Mouse (Mus musculus) CH12.LX (cell line): Measurements from ENCODE around the gene Srrm1. TPM values are rescaled to one million over a fixed set of nuclear protein-coding genes. Genes with fewer than 3 reads are reported as not detected.

Source experiments
- DNase-seq: peaks from one replicate; pipeline ENCODE4 v3.0.0-alpha.2; 2013; ENCODE audit errors: extremely low read depth
- H3K27ac ChIP-seq: 2 replicates; pipeline ENCODE4 v1.5.1; 2012; ENCODE audit warnings: low read depth, mild to moderate bottlenecking, control low read depth, moderate library complexity; ENCODE audit not compliant: insufficient read depth
- H3K27me3 ChIP-seq: replicated peaks from 2 replicates; pipeline ENCODE3; 2012; ENCODE audit warnings: inconsistent platforms
- H3K36me3 ChIP-seq, 2 experiments: replicated peaks in 1 of 2; 2 replicates each; pipeline versions ENCODE3 to v1.6.1; 2012; ENCODE audit warnings: inconsistent platforms in 1 of 2, low read length in 1 of 2, mild to moderate bottlenecking in 1 of 2, mixed read lengths in 1 of 2, moderate library complexity in 1 of 2; ENCODE audit not compliant: control insufficient read depth in 1 of 2, insufficient read depth in 1 of 2
- H3K4me1 ChIP-seq, 2 experiments: 2 replicates each; pipeline ENCODE4 v1.6.1; 2012; ENCODE audit warnings: inconsistent platforms in 1 of 2, moderate library complexity in 1 of 2; ENCODE audit not compliant: insufficient read depth in 2 of 2, control insufficient read depth in 1 of 2
- H3K4me2 ChIP-seq: 2 replicates; pipeline ENCODE4 v1.6.1; 2012; ENCODE audit warnings: low read depth, mild to moderate bottlenecking, control low read depth; ENCODE audit not compliant: poor library complexity, insufficient read depth, severe bottlenecking
- H3K4me3 ChIP-seq, 3 experiments: fragments of 150-350 bp in 1 of 3; sonication (generic) in 1 of 3; replicated peaks in 1 of 3; 2 replicates each; pipeline versions ENCODE3 to v1.5.1; 2011 to 2012; ENCODE audit warnings: low read depth in 2 of 3, low read length in 2 of 3, mild to moderate bottlenecking in 2 of 3, moderate library complexity in 2 of 3, control low read depth in 1 of 3, improper control_type of control experiment in 1 of 3, inconsistent platforms in 1 of 3, mixed read lengths in 1 of 3; ENCODE audit not compliant: poor library complexity in 1 of 3
- H3K79me2 ChIP-seq: replicated peaks from 2 replicates; pipeline ENCODE4 v1.6.1; 2012; ENCODE audit warnings: mild to moderate bottlenecking, moderate library complexity; ENCODE audit not compliant: control insufficient read depth, poor library complexity, insufficient read depth, severe bottlenecking; ENCODE audit errors: extremely low read depth
- H3K9ac ChIP-seq: 2 replicates; pipeline ENCODE4 v1.6.1; 2012; ENCODE audit warnings: low read depth, mild to moderate bottlenecking, control low read depth, moderate library complexity; ENCODE audit not compliant: insufficient read depth
- H3K9me3 ChIP-seq: replicated peaks from 2 replicates; pipeline ENCODE3; 2012; ENCODE audit warnings: low read length, inconsistent platforms, mixed read lengths
- BHLHE40 ChIP-seq: IDR thresholded peaks from 2 replicates; pipeline ENCODE4 v1.6.1; 2011; ENCODE audit warnings: mild to moderate bottlenecking, low read depth, low read length, improper control_type of control experiment
- CHD1 ChIP-seq: IDR thresholded peaks from 2 replicates; pipeline ENCODE4 v1.6.1; 2012; ENCODE audit warnings: low read depth, low read length, improper control_type of control experiment, inconsistent platforms
- CTCF ChIP-seq, 2 experiments: IDR thresholded peaks in 1 of 2; conservative IDR thresholded peaks in 1 of 2; 2 replicates each; pipeline ENCODE4 v1.5.1; 2011 to 2012; ENCODE audit warnings: low read depth in 2 of 2, low read length in 2 of 2, improper control_type of control experiment in 1 of 2, inconsistent platforms in 1 of 2, mild to moderate bottlenecking in 1 of 2, moderate library complexity in 1 of 2
- E2F4 ChIP-seq: IDR thresholded peaks from 2 replicates; pipeline ENCODE4 v1.6.1; 2011; ENCODE audit warnings: low read depth, low read length, improper control_type of control experiment; ENCODE audit not compliant: insufficient replicate concordance
- ELF1 ChIP-seq: IDR thresholded peaks from 2 replicates; pipeline ENCODE4 v1.6.1; 2014; ENCODE audit warnings: low read depth, mild to moderate bottlenecking, inconsistent platforms, low read length, improper control_type of control experiment
- EP300 ChIP-seq: IDR thresholded peaks from 2 replicates; pipeline ENCODE4 v1.6.1; 2011; ENCODE audit warnings: low read length, improper control_type of control experiment
- ETS1 ChIP-seq: conservative IDR thresholded peaks from 2 replicates; pipeline ENCODE4 v1.6.1; 2012; ENCODE audit warnings: low read depth, mild to moderate bottlenecking, inconsistent platforms, low read length, improper control_type of control experiment, moderate library complexity
- GABPA ChIP-seq: IDR thresholded peaks from 2 replicates; pipeline ENCODE4 v1.6.1; 2012; ENCODE audit warnings: low read depth, low read length, improper control_type of control experiment, inconsistent platforms; ENCODE audit not compliant: insufficient replicate concordance
- IRF4 ChIP-seq: IDR thresholded peaks from 2 replicates; pipeline ENCODE4 v1.6.1; 2014; ENCODE audit warnings: low read depth, mild to moderate bottlenecking, inconsistent platforms, low read length, improper control_type of control experiment
- JUN ChIP-seq: IDR thresholded peaks from 2 replicates; pipeline ENCODE4 v1.6.1; 2011; ENCODE audit warnings: low read depth, mild to moderate bottlenecking, low read length, improper control_type of control experiment, moderate library complexity; ENCODE audit not compliant: insufficient read depth
- JUND ChIP-seq: conservative IDR thresholded peaks from 2 replicates; pipeline ENCODE4 v1.6.1; 2011; ENCODE audit warnings: low read depth, low read length, improper control_type of control experiment
- KAT2A ChIP-seq: IDR thresholded peaks from 2 replicates; pipeline ENCODE4 v1.6.1; 2012; ENCODE audit warnings: low read length, improper control_type of control experiment, inconsistent platforms; ENCODE audit not compliant: insufficient replicate concordance
- MAX ChIP-seq: IDR thresholded peaks from 2 replicates; pipeline ENCODE4 v1.6.1; 2011; ENCODE audit warnings: low read length, improper control_type of control experiment
- MXI1 ChIP-seq: IDR thresholded peaks from 2 replicates; pipeline ENCODE4 v1.6.1; 2011; ENCODE audit warnings: mild to moderate bottlenecking, low read depth, low read length, improper control_type of control experiment
- MYC ChIP-seq: IDR thresholded peaks from 2 replicates; pipeline ENCODE4 v1.6.1; 2011; ENCODE audit warnings: low read depth, mild to moderate bottlenecking, improper control_type of control experiment, low read length
- NRF1 ChIP-seq: IDR thresholded peaks from 2 replicates; pipeline ENCODE4 v1.6.1; 2014; ENCODE audit warnings: low read depth, mild to moderate bottlenecking, inconsistent platforms, low read length, improper control_type of control experiment, moderate library complexity
- POLR2A ChIP-seq: IDR thresholded peaks from 2 replicates; pipeline ENCODE4 v1.6.1; 2011; ENCODE audit warnings: low read depth, mild to moderate bottlenecking, improper control_type of control experiment, low read length
- POLR2AphosphoS2 ChIP-seq: IDR thresholded peaks from 2 replicates; pipeline ENCODE4 v1.6.1; 2011; ENCODE audit warnings: low read depth, low read length, improper control_type of control experiment
- RAD21 ChIP-seq: IDR thresholded peaks from 2 replicates; pipeline ENCODE4 v1.6.1; 2011; ENCODE audit warnings: low read depth, mild to moderate bottlenecking, low read length, improper control_type of control experiment, moderate library complexity
- RCOR1 ChIP-seq: conservative IDR thresholded peaks from 2 replicates; pipeline ENCODE4 v1.6.1; 2012; ENCODE audit warnings: low read depth, mild to moderate bottlenecking, inconsistent platforms, low read length, improper control_type of control experiment
- SIN3A ChIP-seq: IDR thresholded peaks from 2 replicates; pipeline ENCODE4 v1.6.1; 2012; ENCODE audit warnings: low read length, improper control_type of control experiment, inconsistent platforms
- SMC3 ChIP-seq: IDR thresholded peaks from 2 replicates; pipeline ENCODE4 v1.6.1; 2011; ENCODE audit warnings: low read depth, low read length, improper control_type of control experiment
- TBP ChIP-seq: conservative IDR thresholded peaks from 2 replicates; pipeline ENCODE4 v1.6.1; 2011; ENCODE audit warnings: low read depth, low read length, improper control_type of control experiment
- UBTF ChIP-seq: IDR thresholded peaks from 2 replicates; pipeline ENCODE4 v1.6.1; 2012; ENCODE audit warnings: low read depth, mild to moderate bottlenecking, inconsistent platforms, low read length, improper control_type of control experiment, moderate library complexity
- USF2 ChIP-seq: conservative IDR thresholded peaks from 2 replicates; pipeline ENCODE4 v1.6.1; 2011; ENCODE audit warnings: low read depth, low read length, improper control_type of control experiment
- ZC3H11A ChIP-seq: IDR thresholded peaks from 2 replicates; pipeline ENCODE4 v1.6.1; 2012; ENCODE audit warnings: low read depth, mild to moderate bottlenecking, inconsistent platforms, low read length, improper control_type of control experiment
- ZKSCAN1 ChIP-seq: IDR thresholded peaks from 2 replicates; pipeline ENCODE4 v1.6.1; 2012; ENCODE audit warnings: low read depth, inconsistent platforms, low read length, improper control_type of control experiment, borderline replicate concordance
- ZMIZ1 ChIP-seq: IDR thresholded peaks from 2 replicates; pipeline ENCODE4 v1.6.1; 2012; ENCODE audit warnings: low read depth, mild to moderate bottlenecking, inconsistent platforms, low read length, improper control_type of control experiment
- ZNF384 ChIP-seq: IDR thresholded peaks from 2 replicates; pipeline ENCODE4 v1.6.1; 2012; ENCODE audit warnings: low read depth, low read length, improper control_type of control experiment, inconsistent platforms
- dilution Hi-C: fragments of 300-500 bp; cut with MboI; formaldehyde crosslinking; loops from 2 replicates; pipeline ENCODE4 v1.14.3; 2020; ENCODE audit warnings: low sequenced_read_pairs; ENCODE audit not compliant: extremely low pct_unique_long_range_greater_than_20kb, extremely low pct_ligation_motif_present
- in situ Hi-C: fragments of 300-500 bp; cut with MboI; formaldehyde crosslinking; loops from 3 replicates; pipeline ENCODE4 v1.14.3; 2019; ENCODE audit warnings: low sequenced_read_pairs, low pct_ligation_motif_present, low pct_unique_long_range_greater_than_20kb, mixed read lengths
- polyA plus RNA-seq: library from polyadenylated mRNA; unstranded; fragments of >175 nt; gene quantifications from 2 replicates; pipeline ENCODE4 v1.2.1, GENCODE M21; 2012; ENCODE audit warnings: low read depth; ENCODE audit not compliant: insufficient read length
- total RNA-seq, 2 experiments: library from RNA; depleted of rRNA; stranded (reverse); fragments of 300-350 nt in 1 of 2; fragments of >200 nt in 1 of 2; gene quantifications; 2 replicates each; pipeline ENCODE4 v1.2.3; 2012 to 2014

The Srrm1 gene
- total and polyA plus RNA-seq, 3 experiments = 14.2 to 180 (median 23.6) TPM

GRCm38 (mm10) chr4:135297931-135298546 lies 55.1 kb downstream of the Srrm1 start:
- DNase-seq = no peak
- dilution Hi-C loops = no loop called here
- TF ChIP-seq ELF1 = no peak
- no peak for TF ChIP-seq MYC
- no peak for TF ChIP-seq ZNF384
- no peak for TF ChIP-seq TBP
- TF ChIP-seq USF2 = no peak
- TF ChIP-seq ZMIZ1 = no peak
- no peak for TF ChIP-seq KAT2A
- TF ChIP-seq GABPA = no peak
- no peak for TF ChIP-seq BHLHE40
- TF ChIP-seq JUND = no peak
- TF ChIP-seq NRF1 = no peak
- TF ChIP-seq E2F4 = no peak
- TF ChIP-seq MXI1 = no peak
- TF ChIP-seq ZKSCAN1 = no peak
- TF ChIP-seq ETS1 = no peak
- no peak for TF ChIP-seq CTCF (conservative IDR thresholded peaks at IDR 0.05 in 1 of 2, IDR thresholded peaks at IDR 0.05 in 1 of 2; ENCODE audit: low read depth in 2 of 2, low read length in 2 of 2)
- no peak for TF ChIP-seq JUN
- no peak for TF ChIP-seq CHD1
- TF ChIP-seq ZC3H11A = no peak
- TF ChIP-seq, all 38 proteins: peak for 0
- Histone ChIP-seq H3K27me3 (no peaks in the 10 kb centered on the region), H3K27ac (no peak overlapping the region), H3K9ac (no peak overlapping the region), H3K36me3 (no peaks in the 10 kb centered on the region), H3K79me2 (no peaks in the 10 kb centered on the region), H3K4me3 (no peak overlapping the region), H3K4me2 (no peak overlapping the region), H3K9me3 (peaks cover 11% of the 10 kb centered on the region), H3K4me1 (no peaks in the 10 kb centered on the region)
- in situ Hi-C loops = no loop called here

DNA sequence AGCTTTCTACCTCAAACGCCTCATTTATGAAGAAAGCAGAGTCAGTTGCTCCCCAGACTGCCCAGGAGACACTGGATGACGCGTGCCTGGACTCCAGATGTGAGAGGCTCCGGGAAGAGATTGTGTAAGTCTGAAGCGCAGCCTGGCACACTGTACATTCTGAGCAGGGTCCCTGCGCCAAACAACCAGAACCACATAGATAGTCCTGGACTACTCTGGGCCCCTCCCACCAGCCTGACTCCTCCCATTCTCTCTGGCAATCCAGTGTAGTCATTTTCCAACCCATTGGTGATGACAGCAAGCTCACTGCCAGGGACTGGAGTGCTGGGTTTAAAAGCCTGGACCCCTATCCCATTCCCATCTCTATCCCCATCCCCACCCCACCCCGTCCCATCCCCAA lies 56.0 kb downstream of the Srrm1 start:
- TF ChIP-seq UBTF = no peak
- TF ChIP-seq BHLHE40 = no peak
- TF ChIP-seq EP300 = no peak
- no peak for TF ChIP-seq ZKSCAN1
- no peak for TF ChIP-seq POLR2AphosphoS2
- no peak for TF ChIP-seq IRF4
- no peak for TF ChIP-seq RAD21
- TF ChIP-seq TBP = no peak
- no peak for TF ChIP-seq SIN3A
- no peak for TF ChIP-seq GABPA
- TF ChIP-seq MAX = no peak
- no peak for TF ChIP-seq E2F4
- TF ChIP-seq ETS1 = no peak
- TF ChIP-seq POLR2A = no peak
- no peak for TF ChIP-seq RCOR1
- no peak for TF ChIP-seq JUND
- TF ChIP-seq SMC3 = no peak
- no peak for TF ChIP-seq CHD1
- Histone ChIP-seq H3K36me3 (no peaks in the 10 kb centered on the region), H3K4me1 (peaks cover 0 to 7% of the 10 kb centered on the region in 2 experiments; a peak in 2 of 4 replicates), H3K27ac (no peak overlapping the region), H3K27me3 (no peaks in the 10 kb centered on the region), H3K4me2 (no peak overlapping the region), H3K9me3 (peaks cover 11% of the 10 kb centered on the region), H3K9ac (no peak overlapping the region), H3K4me3 (no peak overlapping the region), H3K79me2 (no peaks in the 10 kb centered on the region)
- dilution Hi-C loops (no loop called here), in situ Hi-C loops (no loop called here)
- no peak for DNase-seq
